Mouse (Mus musculus): Measurements from ENCODE around the gene Nxf1. TPM values are rescaled to one million over a fixed set of nuclear protein-coding genes. Genes with fewer than 3 reads are reported as not detected.

Nxf1 gene
- polyA plus RNA-seq, 1 experiment from 2014 or later, result 199 TPM

DNA sequence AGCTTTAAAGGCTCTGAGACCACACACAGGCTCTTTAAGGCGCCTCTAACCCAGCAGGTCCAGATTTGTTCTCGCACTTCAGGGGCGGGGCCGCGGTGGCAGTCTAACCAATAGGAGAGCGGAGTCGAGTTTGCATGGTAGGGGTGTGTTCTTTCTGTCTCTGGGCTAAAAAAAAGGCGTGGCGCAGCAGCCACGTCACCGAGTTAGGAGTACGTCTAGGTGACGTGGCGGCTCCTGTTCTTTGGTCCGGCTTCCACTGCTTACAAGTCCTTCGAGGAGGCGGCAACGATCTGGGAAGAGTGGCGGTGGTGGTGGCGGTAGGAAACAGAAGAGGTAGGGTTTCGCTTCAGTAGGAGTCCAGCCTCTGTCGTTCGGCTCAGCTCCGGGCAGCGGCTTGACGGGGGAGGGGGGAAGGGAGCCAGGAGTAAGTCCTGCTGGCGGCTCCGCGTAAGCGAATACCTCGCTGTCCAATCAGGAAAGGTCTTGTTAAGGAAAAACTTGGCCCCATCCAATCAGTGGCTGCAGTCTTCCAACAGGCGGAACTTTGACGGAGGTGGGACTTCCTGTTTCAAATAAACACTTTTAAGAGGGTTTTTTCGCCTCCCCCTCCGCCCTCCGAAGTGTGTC, 15.5 kb upstream of the Nxf1 start, which contains the start of gene Stx5a:
Gene Stx5a, plus strand, starts transcription at position 171 of the 627 bp plus-strand sequence.
- H3K36me3 ChIP-seq, result peaks cover 72% of the 10 kb centered on the region

DNA sequence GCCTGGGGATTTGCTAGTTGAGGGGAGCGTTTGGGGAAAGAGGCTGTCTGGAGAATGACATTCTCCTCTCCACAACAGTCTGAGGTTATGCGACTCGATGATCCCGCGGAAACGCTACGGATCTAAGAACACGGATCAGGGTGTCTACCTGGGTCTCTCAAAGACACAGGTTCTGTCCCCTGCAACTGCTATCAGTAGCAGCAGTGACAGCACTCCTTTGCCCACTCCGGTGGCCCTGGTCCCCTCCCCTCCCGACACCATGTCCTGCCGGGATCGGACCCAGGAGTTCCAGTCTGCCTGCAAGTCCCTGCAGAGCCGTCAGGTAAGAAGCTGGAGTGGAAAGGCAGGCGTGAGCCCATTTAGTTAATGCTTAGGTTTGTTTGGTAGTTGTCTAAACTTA, 14.7 kb upstream of the Nxf1 start:
- Histone ChIP-seq H3K4me1 (peaks cover 19% of the 10 kb centered on the region), H3K4me2 (peak overlapping the region; percentile 94), H3K27ac (peak overlapping the region; percentile 98), H3K9me3 (no peaks in the 10 kb centered on the region), H3K4me3 (peak overlapping the region; percentile 96), H3K9ac (peak overlapping the region; percentile 97), H3K27me3 (no peaks in the 10 kb centered on the region), H3K36me3 (peaks cover 80% of the 10 kb centered on the region)
- WGBS, result 18% methylated on average over 14 of the region's 14 CpGs
- no peak for ATAC-seq (ENCODE audit: insufficient number of reproducible peaks, insufficient read depth, low FRiP score, low TSS enrichment, low read depth)

More for the DNA sequence above, 15.5 kb upstream of the Nxf1 start, which contains the start of gene Stx5a:
- H3K27me3 ChIP-seq, result no peaks in the 10 kb centered on the region
- H3K9ac ChIP-seq, result peak within 1 kb of the TSS; percentile 97
- under 1% methylated on average over 36 of the region's 36 CpGs for WGBS
- peak within 1 kb of the TSS; percentile 94 for H3K4me2 ChIP-seq
- ATAC-seq (ENCODE audit: insufficient number of reproducible peaks, insufficient read depth, low FRiP score, low TSS enrichment, low read depth), result peak; percentile 97
- H3K4me1 ChIP-seq, result peaks cover 25% of the 10 kb centered on the region
- peak within 1 kb of the TSS; percentile 96 for H3K4me3 ChIP-seq
- no peaks in the 10 kb centered on the region for H3K9me3 ChIP-seq
- H3K27ac ChIP-seq, result peak within 1 kb of the TSS; percentile 98

DNA sequence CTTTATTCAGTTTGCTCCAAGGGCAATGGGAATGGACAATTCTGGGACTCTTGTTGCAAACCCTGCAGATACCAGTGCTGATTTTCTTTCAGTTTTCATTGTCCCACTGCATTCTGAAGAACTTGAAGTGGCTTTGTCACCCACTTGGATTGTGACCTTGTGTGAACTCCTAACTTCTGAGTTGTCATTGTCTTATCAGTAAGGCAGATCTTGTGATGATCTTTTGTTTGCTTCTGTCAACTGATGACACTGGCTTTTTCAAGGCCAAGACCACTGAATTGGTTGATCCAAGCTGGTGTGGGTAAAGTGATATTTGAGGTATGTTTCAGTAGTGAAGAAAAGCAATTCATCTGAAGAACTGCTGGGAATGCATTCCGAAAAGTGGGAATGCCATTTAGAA, 11.5 kb upstream of the Nxf1 start:
- Histone ChIP-seq H3K27ac (no peak overlapping the region), H3K9ac (no peak overlapping the region), H3K9me3 (no peaks in the 10 kb centered on the region), H3K27me3 (no peaks in the 10 kb centered on the region), H3K36me3 (peaks cover 81% of the 10 kb centered on the region), H3K4me1 (peaks cover 16% of the 10 kb centered on the region), H3K4me2 (no peak overlapping the region), H3K4me3 (no peak overlapping the region)
- 98% methylated on average over 1 of the region's 1 CpGs for WGBS
- no peak for ATAC-seq (ENCODE audit: insufficient number of reproducible peaks, insufficient read depth, low FRiP score, low TSS enrichment, low read depth)

DNA sequence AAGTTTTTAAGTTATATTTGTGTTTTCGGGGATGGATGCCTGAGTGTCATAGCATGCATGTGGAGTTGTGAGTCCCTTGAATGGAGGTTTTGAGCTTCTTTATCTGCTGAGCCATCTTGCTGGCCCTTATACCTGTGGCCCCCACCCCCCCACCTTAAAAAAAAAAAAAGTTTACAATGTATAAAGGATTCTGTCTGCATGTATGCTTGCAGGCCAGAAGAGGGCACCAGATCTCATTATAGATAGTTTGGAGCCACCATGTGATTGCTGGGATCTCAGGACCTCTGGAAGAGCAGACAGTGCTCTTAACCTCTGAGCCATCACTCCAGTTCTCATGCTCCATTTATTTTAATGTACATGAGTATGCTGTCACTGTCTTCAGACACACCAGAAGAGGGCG, 9.5 kb upstream of the Nxf1 start:
- no peak for ATAC-seq (ENCODE audit: insufficient number of reproducible peaks, insufficient read depth, low FRiP score, low TSS enrichment, low read depth)
- Histone ChIP-seq H3K27me3 (no peaks in the 10 kb centered on the region), H3K4me3 (no peak overlapping the region), H3K9ac (no peak overlapping the region), H3K36me3 (peaks cover 95% of the 10 kb centered on the region), H3K9me3 (no peaks in the 10 kb centered on the region), H3K27ac (no peak overlapping the region), H3K4me2 (no peak overlapping the region), H3K4me1 (peaks cover 8% of the 10 kb centered on the region)
- 71% methylated on average over 2 of the region's 2 CpGs for WGBS

DNA sequence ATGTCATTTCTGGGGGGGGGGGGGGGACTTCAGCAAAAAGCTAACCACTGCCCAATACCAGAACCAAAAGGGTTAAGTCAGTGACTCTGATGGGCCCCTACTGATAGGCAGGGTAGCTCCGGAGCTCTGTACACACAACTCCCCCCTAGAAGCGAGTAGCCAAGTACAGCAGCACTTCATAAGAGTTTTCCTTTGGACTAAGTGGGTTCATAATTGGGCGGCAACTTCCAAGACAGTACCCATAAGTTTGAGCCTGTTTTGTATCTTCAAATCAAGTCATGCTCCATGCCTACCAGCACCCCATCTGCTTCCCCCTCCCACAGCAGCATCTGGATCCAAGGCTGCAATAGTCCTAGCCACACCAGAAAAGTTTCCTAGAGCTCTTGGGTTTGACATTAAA, 1.2 kb upstream of the Nxf1 start:
- Histone ChIP-seq H3K9ac (no peak overlapping the region), H3K36me3 (peaks cover 48% of the 10 kb centered on the region), H3K4me2 (peak overlapping the region; percentile 65), H3K27me3 (no peaks in the 10 kb centered on the region), H3K9me3 (no peaks in the 10 kb centered on the region), H3K27ac (no peak overlapping the region), H3K4me3 (peak overlapping the region; percentile 96), H3K4me1 (peaks cover 23% of the 10 kb centered on the region)
- ATAC-seq (ENCODE audit: insufficient number of reproducible peaks, insufficient read depth, low FRiP score, low TSS enrichment, low read depth), result no peak
- WGBS, result 81% methylated on average over 3 of the region's 3 CpGs

DNA sequence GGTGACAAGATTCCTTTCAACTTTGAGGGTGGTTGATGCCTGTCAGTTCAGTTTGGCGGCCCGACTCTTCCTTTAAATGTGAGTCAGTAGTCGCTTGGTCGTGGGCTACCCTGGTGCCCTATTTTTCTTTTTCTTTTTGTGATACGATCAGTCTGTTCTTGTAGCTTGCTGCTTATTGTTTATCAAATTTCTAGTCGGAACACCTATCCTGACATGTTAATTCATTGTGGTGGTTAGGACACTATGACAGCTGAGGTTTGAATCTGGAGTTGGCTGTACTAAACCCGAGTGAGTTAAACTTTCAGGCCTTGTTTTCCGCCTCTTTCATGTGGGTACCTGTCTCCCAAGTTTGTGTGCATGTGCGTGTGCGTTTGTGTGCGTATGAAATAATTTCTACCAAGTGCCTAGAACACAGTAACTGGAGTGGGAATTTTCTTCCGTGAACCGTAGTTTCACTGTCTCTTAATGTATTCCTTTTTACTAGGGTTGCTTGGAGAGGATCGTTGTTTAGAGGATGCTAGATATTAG, 662 bp downstream of the Nxf1 start:
- 4% methylated on average over 14 of the region's 14 CpGs for WGBS
- peak; percentile 7; the same call in 1 of the 2 replicates for ATAC-seq (ENCODE audit: insufficient number of reproducible peaks, insufficient read depth, low FRiP score, low TSS enrichment, low read depth)

DNA sequence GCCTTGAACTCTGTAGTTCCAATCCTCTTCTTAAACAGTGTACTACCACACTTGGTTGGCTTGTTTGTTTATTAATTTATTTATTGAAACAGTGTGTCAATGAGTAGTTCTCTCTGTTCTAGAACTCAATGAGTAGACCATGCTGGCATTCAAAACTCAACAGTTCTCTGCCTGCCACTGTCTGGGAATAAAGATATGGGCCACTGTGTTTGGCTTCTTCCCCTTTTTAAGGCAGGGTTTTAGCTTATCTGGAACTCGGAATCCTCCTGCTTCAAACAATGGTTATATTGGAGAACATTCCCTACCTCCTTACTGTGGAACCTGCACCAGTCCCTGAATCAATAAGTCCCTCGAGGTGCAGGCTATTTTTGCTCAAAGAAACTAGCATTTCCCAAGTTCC, 2.0 kb downstream of the Nxf1 start:
- H3K9me3 ChIP-seq, result no peaks in the 10 kb centered on the region
- no peaks in the 10 kb centered on the region for H3K27me3 ChIP-seq
- no peak overlapping the region for H3K9ac ChIP-seq
- no peak overlapping the region for H3K4me3 ChIP-seq
- H3K36me3 ChIP-seq, result peaks cover 42% of the 10 kb centered on the region
- no peak for ATAC-seq (ENCODE audit: insufficient number of reproducible peaks, insufficient read depth, low FRiP score, low TSS enrichment, low read depth)
- no peak overlapping the region for H3K27ac ChIP-seq
- 89% methylated on average over 2 of the region's 2 CpGs for WGBS
- H3K4me1 ChIP-seq, result peaks cover 23% of the 10 kb centered on the region
- no peak overlapping the region for H3K4me2 ChIP-seq

More for the DNA sequence above, 662 bp downstream of the Nxf1 start:
- peak overlapping the region; percentile 96 for H3K4me3 ChIP-seq
- no peaks in the 10 kb centered on the region for H3K27me3 ChIP-seq
- H3K9ac ChIP-seq, result peak overlapping the region; percentile 97
- H3K4me1 ChIP-seq, result peaks cover 23% of the 10 kb centered on the region
- no peaks in the 10 kb centered on the region for H3K9me3 ChIP-seq
- peak overlapping the region; percentile 65 for H3K4me2 ChIP-seq
- peaks cover 41% of the 10 kb centered on the region for H3K36me3 ChIP-seq
- H3K27ac ChIP-seq, result peak overlapping the region; percentile 91

DNA sequence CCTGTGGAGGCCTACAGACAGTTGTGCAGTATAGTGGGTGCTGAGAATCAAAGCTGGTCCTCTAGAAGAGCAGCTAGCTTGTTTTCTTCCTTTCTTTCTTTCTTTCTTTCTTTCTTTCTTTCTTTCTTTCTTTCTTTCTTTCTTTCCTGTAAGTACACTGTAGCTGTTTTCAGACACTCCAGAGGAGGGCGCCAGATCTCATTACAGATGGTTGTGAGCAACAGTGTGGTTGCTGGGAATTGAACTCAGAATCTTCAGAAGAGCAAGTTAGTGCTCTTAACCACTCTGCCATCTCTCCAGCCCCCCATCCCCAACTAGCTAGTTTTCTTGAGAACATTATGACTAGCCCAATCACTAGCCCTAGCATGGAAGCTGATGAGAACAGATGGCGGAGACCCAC, 3.9 kb downstream of the Nxf1 start:
- peaks cover 45% of the 10 kb centered on the region for H3K36me3 ChIP-seq
- no peak overlapping the region for H3K4me3 ChIP-seq
- no peak for ATAC-seq (ENCODE audit: insufficient number of reproducible peaks, insufficient read depth, low FRiP score, low TSS enrichment, low read depth)

DNA sequence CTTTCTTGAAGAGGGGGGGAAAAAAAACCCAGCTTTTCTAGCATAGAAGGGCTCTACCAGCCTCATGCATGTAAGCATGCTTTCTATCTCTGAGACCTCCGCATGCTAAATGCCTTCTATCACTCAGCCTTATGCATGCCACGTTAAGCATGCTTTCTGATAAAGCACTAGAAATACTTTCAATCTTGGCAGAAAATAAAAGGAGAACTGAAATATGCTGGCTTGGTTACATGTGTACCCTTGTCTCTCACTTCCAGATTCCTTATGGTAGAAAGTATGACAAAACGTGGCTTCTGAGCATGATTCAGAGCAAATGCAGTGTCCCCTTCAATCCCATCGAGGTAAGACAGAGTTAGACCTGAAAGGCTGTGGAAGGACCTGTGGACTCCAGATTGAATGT, 6.4 kb downstream of the Nxf1 start:
- Histone ChIP-seq H3K4me2 (no peak overlapping the region), H3K4me3 (no peak overlapping the region), H3K4me1 (peaks cover 7% of the 10 kb centered on the region), H3K36me3 (peaks cover 68% of the 10 kb centered on the region), H3K9ac (no peak overlapping the region), H3K9me3 (peaks cover 3% of the 10 kb centered on the region; the same call in 1 of the 2 replicates), H3K27me3 (no peaks in the 10 kb centered on the region), H3K27ac (no peak overlapping the region)
- ATAC-seq (ENCODE audit: insufficient number of reproducible peaks, insufficient read depth, low FRiP score, low TSS enrichment, low read depth), result no peak
- 94% methylated on average over 4 of the region's 4 CpGs for WGBS

More for the DNA sequence above, 3.9 kb downstream of the Nxf1 start:
- 93% methylated on average over 2 of the region's 2 CpGs for WGBS
- Histone ChIP-seq H3K9ac (no peak overlapping the region), H3K27me3 (no peaks in the 10 kb centered on the region), H3K27ac (no peak overlapping the region), H3K9me3 (peaks cover 3% of the 10 kb centered on the region; the same call in 1 of the 2 replicates), H3K4me1 (peaks cover 14% of the 10 kb centered on the region), H3K4me2 (no peak overlapping the region)

DNA sequence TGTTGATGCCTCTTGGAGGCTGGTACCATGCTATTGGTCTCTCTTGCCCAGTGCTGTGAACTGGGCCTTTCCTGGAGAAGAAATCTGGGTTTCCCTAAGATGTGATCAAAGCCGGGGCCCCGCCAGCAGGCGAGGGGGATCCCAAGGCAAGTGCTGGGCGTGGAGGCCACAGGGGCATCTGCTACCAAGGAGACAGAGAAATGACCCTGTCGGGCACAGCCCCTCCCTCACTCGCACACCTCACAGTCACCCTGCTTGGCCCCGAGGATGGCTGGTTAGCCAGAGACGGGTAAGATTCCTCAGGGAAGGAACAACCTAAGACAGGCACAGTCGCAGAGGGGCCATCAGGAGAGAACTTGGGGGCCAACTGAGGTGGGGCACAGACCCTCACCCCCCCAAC, 8.7 kb downstream of the Nxf1 start:
- Histone ChIP-seq H3K4me2 (no peak overlapping the region), H3K36me3 (peaks cover 90% of the 10 kb centered on the region), H3K27ac (no peak overlapping the region), H3K9ac (no peak overlapping the region), H3K9me3 (peaks cover 3% of the 10 kb centered on the region; the same call in 1 of the 2 replicates), H3K4me1 (peaks cover 4% of the 10 kb centered on the region), H3K4me3 (no peak overlapping the region), H3K27me3 (no peaks in the 10 kb centered on the region)
- ATAC-seq (ENCODE audit: insufficient number of reproducible peaks, insufficient read depth, low FRiP score, low TSS enrichment, low read depth), result no peak
- WGBS, result 95% methylated on average over 9 of the region's 9 CpGs

DNA sequence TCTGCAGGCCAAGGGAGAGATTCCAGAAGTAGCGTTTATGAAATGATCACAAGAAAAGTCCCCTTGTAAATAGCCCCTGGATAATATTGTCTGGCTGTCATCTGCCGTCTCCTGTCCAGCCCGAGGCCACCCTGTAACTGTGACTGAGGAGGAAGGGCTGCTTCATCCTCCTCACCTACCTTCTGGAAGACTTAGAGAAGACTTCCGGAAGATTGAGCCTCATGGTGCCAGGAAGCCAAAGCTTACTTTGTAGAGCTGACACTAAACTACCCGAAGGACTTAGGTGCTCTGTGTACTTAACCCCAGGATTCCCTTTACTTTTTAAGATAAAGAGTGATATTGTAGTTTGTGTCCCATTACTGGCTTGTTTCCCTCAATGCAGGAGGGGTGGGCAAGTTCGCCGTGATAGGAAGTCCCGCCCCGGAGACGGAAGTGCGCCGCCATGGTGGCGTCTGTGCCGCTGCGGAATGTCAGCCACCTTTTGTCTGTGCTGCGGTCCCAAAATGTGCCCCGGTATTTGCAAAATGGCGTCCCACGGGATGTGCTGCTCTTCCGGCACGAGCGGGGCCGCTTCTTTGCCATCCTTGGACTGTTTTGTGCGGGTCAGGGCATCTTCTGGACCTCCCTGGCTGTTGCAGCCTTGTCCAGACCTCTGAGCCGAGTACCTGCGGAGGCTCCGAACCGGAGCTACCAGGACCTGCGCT, 13.8 kb downstream of the Nxf1 start, which contains the start of gene Tmem223:
Gene Tmem223, plus strand, starts transcription at position 430 of the 704 bp plus-strand sequence.
- H3K4me2 ChIP-seq, result peak within 1 kb of the TSS; percentile 74
- 19% methylated on average over 29 of the region's 29 CpGs for WGBS
- no peak; the same call in 1 of the 2 replicates for ATAC-seq (ENCODE audit: insufficient number of reproducible peaks, insufficient read depth, low FRiP score, low TSS enrichment, low read depth)
- peak within 1 kb of the TSS; percentile 77 for H3K4me3 ChIP-seq
- H3K4me1 ChIP-seq, result peaks cover 30% of the 10 kb centered on the region
- peaks cover 72% of the 10 kb centered on the region for H3K36me3 ChIP-seq
- peak within 1 kb of the TSS; percentile 98 for H3K9ac ChIP-seq
- H3K27me3 ChIP-seq, result no peaks in the 10 kb centered on the region
- no peaks in the 10 kb centered on the region for H3K9me3 ChIP-seq
- H3K27ac ChIP-seq, result peak within 1 kb of the TSS; percentile 93

Measured in embryonic facial prominence, embryonic 13.5 days (tissue).